Mouse (Mus musculus): ENCODE data around the gene Gm904. TPM values are rescaled to one million over a fixed set of nuclear protein-coding genes. Genes with fewer than 3 reads are reported as not detected.
"Not testable (repeated sequence)": the region's sequence is repeated elsewhere in the genome, so short reads cannot be mapped to it uniquely, and the experiment has no call there.

Gm904 gene
- not detected for total RNA-seq (2021)
- long read RNA-seq, experiment 1 = 0 reads
- long read RNA-seq, experiment 2 = 0 reads

DNA sequence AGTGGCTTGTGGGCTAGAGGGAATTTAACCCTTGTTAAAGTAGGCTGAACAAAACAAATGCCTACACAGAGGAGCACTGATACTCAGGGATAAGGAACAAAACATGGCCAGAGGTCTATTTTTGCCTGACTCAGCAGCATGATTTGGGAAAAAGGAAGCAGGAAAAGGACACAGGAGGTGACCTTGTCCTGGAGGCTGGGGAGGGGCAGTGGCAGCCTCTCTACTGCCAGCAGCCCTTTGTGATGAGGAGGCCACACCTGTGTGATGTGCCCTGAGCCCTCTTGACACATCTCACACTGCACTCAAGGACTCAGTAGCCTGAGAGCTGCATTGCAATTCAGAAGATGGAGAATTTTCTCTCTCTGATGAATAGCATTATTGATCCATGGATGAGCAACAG, at the start of gene Gm904:
TSS of gene Gm904 (plus strand) at position 301 of the 400 bp plus-strand sequence.
- intact Hi-C loops (cut with DNase I) = not testable (repeated sequence)

DNA sequence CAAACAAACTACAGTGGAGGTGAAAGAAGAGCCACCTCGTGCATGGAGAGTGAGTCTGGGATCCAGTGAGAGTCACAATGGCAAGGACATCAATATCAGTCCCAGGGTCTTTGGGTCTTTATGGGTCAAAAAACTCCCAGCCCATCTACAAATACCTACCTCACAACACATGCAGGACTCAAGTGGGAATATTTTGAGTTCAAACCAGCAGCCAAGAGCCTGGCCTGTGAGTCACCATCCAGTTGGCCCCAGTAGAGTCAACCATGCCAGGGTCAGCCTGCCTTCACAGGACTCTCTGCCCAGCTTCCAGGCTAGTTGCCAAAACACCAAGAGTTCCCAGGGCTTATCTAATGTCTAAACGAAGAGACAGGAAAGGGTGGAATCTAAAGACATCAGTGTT, 5.7 kb downstream of the Gm904 start:
- intact Hi-C loops (cut with DNase I) = not testable (repeated sequence)

More for the DNA sequence above, at the start of gene Gm904:
- not testable (repeated sequence) for DNase-seq (ENCODE audit: low spot score in 2 of 2)

More for the DNA sequence above, 5.7 kb downstream of the Gm904 start:
- not testable (repeated sequence) for DNase-seq (ENCODE audit: low spot score in 2 of 2)

Small RNA genes lying within 50 kb of the gene (microRNA-seq; reads per million reads assigned to microRNA genes)
- 0 reads per million in 2 experiments for gene Gm23952
- 0 reads per million in 2 experiments for gene Mir683-2

Other genes starting within 250 kb of the Gm904 start
- 10 to 100 TPM; 12.7 to 20.4 TPM for gene Fbxw17, start 225.4 kb upstream of the Gm904 start, total RNA-seq (2021)
- not detected for gene Gm47429, start 199.3 kb upstream of the Gm904 start, total RNA-seq (2021)
- not detected for gene Nutm2, start 175.9 kb upstream of the Gm904 start, total RNA-seq (2021)
- gene Gm8765, start 55.1 kb downstream of the Gm904 start, total RNA-seq (2021) = not detected